Mouse (Mus musculus): ENCODE measurements at regions not wholly inside any gene's neighbourhood (a gene's known extent, or its start where the extent isn't known, plus 50 kb on each side); places are given as distances from the start of the nearest gene placed in this dataset.

DNA sequence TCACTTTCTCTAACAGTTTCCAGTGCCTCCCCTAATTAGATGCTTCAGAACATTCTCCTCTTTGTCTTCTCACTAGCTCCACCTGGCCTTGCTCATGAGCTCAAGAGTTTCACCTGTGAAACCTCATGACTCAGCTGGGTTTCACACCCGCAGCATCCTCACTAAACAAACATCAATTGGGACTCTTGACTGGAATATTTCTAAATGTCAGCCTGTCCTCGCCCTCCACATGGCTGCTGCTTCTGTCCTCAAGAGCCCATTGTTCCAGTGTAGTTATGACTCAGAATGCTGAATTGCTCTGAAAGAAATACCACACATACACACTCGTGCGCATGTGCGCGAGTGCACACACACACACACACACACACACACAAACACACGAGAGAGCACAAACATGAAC, 407.2 kb downstream of the Prss52 start:
- DNase-seq (ENCODE audit: low spot score), result no peak

DNA sequence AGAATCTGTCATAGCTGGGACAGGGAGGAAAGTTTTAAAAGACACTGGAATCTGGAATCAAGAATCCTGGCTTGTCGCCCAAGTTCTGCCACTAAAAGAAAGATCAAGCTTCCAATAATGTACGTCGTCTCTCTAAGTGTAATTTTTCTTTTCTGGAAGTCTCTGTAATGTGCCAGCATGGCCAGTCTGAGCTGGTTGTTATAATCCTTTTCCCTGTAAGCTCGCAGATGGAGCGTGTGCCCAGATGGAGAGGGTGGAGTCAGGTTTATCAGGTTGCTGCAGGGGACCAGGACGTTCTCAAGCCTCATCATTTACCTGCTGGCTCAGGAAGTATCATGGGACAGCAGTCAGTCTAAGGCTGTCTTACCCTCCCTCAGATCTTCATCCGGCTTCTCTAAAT, 408.6 kb downstream of the Prss52 start:
- DNase-seq (ENCODE audit: low spot score), result no peak

DNA sequence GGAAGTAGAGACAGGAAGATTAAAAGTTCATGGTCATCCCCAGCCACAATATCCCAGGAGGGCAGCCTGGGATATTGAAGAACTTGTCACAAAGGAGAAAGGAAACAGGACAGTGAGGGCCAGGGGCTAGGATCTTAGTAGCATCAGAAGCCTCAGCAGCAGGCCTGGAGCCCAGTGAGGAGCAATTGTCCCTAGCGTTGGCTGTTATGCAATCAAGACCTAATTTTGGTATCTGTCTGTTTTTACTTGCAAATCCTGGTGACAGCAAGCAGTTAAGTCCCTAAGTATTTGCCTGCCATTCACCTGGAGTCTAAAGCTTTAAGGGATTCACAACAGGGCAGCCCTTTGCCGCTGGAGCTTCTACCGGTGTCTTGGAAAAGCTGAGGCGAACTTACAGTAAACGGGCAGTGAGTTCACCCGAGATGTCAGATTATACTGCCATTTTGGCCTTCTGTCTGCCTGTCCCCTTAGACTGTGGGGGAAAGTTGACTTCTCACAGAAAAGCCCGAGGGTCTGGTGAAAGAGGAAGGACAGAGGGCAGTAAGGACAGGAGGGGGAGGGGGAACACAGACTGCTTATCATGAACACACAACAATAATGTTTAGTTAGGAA, 413.6 kb downstream of the Prss52 start:
- DNase-seq (ENCODE audit: low spot score), result no peak

DNA sequence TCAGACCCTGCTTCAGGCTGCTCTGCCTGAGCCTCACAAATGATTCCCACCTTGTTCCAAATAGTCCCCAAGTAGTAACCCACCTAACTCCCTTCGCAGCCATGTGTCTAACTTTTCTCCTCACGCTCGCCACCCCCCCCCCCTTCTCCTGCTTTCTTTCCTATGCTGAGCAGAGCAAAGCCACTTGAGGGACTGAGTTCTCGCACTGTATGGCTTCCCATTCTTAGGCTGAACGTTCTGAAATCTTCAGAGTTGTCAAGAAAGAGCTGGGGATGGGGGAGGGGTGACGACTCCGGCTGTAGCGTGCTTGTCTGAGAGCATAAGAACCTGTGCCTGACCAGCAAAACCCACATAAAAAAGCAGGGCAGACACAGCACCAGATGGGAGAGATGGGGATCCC, 420.6 kb downstream of the Prss52 start:
- no peak for DNase-seq (ENCODE audit: low spot score)

DNA sequence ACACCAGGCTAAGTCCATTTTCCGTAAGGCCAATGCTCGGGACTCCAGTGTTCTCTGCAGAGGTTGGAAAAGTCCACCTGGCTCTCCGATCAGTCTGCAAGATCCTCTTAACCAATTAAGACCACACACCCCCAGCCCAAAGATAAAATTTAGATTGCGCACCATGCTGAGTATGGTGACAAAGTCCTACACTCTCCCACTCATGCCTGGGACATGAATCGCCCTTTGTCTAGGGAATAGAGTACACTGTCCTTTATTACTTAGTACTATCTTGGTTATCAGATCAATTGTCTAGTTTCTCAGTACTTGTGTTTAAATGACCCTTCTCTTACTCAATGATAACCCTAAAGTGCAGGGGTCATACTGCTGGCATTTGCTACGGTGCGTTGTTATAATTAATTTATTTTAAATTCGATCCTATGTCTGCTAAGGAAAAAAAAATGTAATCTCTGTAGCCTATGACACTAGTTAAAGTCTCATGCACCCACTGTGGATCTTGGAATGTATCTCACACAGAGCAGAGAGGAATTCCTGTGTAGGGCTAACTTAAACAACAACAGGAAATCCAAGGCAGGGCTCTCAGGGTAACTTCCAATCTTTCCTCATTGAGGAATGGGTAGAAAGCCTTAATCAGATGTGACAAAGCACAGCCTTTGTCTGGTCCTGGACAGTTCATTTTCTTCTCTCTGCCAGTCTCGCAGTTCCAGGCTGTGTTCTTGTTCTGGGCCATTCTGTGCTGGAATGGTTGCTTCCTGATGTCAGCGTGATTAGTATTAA, 421.4 kb downstream of the Prss52 start:
- DNase-seq (ENCODE audit: low spot score), result no peak

DNA sequence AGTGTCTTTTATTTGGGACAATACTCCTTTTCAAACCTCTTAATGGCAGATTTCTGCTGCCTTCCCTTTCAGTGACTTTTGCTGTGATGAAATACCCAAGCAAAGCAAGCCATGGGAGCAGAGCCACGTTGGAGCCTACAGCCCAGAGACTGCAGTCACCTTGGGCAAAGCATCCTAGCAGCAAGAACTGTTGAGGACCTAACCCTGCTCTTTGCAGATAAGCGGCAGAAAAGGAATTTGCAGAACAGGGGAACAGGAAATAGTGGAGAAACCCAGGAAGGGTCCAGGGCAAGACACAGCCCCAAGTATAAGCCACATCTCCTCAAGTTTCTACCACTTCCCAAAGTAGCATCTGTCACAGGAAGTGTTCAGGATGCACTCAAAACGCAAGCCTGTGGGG, 426.5 kb downstream of the Prss52 start:
- no peak for DNase-seq (ENCODE audit: low spot score)

DNA sequence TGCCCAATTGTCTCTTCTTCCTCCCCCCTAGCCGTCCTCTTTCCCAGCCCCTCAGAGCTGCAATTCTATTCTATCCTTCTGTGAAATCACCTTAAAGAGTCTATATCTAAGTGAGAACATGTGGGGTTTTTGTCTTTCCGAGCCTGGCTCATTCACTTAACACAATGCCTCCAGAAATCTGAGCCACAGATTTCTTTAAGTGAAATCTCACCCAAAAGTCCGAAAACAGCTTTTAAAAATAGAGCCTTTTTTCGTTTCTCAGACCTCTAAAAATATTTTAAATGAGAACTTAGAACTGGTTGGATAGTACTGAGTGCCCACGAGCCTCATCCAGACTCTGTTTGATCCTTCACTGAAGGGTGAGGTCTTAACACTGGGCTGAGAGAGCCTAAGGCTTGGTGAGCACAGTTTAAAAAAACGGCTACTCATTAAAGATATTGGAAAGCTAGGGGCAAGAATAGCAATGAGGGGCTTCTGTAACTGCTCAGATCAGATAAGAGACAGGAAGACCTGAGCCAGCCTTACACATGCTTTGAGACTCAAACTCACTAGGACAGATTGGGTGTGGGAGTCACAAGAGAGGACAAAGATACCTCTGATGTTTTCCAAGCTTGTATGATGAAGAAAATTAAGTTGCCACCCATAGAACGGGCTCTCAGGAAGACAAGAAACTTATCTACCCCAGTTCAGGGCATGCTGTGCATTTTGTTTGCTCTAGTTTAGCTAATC, 427.3 kb downstream of the Prss52 start:
- no peak for DNase-seq (ENCODE audit: low spot score)

DNA sequence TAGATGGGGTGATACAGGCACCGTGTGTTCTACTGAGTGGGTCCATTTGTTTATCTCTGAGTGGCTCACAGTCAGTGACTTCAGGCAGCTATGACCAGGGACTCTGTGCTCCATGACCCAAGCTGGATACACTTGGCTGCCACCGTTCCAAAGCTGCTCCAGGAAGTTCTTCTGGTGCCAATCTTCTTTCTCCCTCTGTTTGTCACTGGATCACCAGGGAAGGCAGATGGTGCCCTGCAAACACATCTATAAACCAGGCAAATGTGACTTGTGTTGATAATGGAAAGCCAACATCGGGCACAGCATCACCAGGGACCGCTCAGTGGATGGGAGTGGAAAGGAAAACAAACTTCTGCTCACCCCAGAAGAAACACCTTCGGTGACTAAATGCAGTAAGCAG, 428.3 kb downstream of the Prss52 start:
- no peak for DNase-seq (ENCODE audit: low spot score)

DNA sequence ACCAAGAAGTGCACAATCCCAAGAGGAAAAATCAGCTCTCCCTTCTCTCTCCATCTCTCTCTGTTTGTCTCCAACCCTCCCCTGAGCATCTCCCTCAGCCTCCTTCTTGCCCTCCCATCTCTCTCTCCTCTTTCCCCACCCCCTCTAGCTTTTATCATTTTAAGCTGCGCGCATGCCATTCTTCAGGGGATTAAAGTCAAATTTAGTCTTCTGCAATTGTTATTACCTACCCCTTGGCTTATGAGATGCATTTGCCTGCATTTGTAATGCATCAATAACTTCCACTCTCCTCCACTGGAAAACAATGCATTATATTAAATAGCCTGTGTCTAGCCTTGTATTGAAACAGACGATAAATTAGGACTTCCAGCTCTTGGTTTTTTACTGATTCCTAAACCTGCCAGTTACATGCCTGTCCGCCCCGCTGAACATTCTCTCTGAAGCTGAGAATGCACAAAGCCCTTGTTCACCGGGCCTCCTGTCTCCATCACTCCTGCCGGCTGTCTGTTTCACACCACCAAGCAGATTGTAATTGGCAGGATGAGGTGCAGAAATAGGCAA, 429.6 kb downstream of the Prss52 start:
- DNase-seq (ENCODE audit: low spot score), result no peak

DNA sequence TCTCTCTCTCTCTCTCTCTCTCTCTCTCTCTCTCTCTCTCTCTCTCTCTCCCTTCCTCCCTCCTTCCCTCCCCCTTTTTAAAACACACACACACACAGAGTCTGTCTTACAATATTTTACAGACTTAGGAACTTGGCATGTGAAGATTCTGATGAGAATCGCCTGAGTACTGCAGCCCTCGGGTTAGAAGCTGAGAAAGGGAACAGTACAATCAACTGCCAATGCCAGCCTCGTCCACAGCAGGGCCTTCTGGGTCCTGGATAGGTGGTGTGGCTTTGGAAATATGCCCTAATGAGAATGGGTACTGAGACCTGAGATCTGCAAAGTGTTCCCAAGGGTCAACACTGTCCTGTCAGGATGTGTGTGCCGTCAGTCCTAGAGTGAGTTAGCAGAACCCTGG, 430.1 kb downstream of the Prss52 start:
- DNase-seq (ENCODE audit: low spot score), result no peak

DNA sequence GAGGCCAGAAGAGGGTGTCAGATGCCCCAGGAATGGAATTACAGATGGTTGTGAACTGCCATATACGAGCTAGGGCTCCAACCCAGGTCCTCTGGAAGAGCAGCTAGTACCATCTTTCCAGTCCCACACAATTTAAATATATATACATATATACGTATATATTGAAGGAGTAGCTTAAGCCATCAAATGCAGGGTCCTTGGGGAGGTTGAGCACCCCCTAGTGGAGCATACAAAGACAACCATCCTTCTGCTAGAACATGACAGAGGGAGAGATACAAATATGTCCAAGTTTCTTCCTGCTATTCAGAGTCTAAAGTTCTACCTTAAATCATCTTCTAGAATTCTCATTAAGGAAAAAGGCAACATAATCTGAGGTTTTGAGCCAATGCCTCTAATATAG, 435.4 kb downstream of the Prss52 start:
- DNase-seq (ENCODE audit: low spot score), result peak; percentile 20

DNA sequence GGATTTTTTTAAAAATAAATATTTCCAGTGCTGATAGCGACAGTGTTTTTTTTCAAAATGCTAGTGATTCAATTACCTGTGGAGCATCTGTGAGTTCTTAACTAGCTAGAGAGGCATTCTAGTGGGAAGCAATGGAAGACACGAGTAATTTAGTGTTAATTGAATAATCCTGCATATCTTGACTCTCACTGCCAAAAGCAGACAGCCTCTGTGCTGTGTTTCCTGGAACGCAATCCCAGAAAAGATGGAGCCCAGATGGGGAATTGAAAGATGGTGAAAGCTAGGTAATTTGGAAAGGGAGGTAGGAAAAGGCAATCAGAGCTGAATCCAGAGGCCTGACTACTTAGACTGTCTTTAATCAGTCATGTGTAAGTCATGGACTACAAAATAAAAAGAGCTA, 441.0 kb downstream of the Prss52 start:
- DNase-seq (ENCODE audit: low spot score), result no peak

DNA sequence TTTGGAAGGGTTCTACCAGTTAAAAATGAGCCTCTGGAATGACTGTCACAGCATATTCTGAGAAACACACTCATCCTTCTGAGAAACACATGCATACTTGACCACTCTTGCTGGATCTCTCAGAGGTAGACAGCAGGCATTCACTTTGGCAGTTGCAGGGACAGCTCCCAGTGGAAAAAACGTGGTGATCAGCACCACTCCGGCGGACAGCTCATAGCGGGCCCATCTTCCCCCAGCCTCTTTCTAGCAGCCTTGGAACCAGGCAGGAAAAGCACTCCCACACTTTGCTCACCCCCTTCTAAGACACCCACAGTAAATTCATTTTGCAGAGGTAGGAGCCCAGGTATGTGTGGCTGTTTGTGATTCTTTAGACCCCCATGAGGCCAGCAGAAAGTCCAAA, 442.7 kb downstream of the Prss52 start:
- peak; percentile 14 for DNase-seq (ENCODE audit: low spot score)

DNA sequence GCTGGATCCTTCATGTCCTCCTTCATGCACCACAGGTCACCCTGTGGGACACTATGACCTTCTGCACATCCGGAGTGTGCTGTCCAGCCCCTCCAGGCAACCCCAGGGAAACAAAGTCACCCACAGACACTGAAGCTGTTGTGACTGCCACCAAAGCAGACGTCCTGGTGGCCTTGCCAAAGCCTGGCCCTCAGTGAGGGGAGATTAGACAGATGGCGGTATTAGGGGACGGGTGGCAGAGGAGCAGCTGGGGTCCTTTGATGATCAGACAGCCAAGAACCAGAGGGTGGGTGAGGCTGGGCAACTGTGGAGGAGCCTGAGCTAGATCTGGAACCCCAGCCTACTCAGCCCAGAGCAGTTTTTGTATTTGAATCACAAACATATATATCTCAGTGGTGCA, 448.9 kb downstream of the Prss52 start:
- DNase-seq (ENCODE audit: low spot score), result no peak

DNA sequence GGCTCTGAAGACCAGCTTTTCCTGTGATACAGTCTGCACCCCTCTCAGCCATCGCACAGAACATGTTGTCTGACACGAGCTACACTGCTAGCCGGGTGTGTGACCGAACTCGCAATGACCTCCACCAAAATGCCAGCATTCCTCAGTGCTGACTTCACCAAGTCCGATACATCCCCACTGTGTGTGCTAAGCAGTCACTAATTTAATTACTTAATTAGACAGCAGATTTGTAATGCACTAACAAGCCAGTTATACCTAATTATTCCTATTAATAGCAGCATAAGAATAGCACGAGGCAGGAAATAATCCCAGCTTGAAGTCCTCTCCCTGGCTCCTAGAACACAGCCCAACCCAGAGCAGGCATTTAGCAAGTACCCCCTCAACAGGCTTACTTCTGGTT, 452.0 kb downstream of the Prss52 start:
- DNase-seq (ENCODE audit: low spot score), result no peak

DNA sequence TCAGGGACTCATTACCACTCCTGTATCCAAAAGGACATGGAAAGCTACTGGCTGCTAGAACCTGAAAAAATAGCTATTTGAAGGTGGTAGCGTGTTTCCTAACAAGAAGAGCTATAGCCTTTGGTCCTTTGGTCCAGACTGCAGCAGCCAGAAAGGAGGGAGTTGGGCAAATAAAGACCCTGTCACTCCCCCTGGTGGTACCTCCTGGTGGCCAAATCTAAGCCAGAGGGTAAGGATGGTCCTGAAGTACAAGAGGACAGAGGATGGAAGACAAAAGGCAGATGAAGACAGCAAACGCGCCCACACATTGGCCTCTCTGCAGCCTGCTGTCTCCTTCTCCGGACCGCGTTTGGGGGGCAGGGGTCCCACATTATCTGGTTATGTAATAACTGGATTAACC, 453.4 kb downstream of the Prss52 start:
- DNase-seq (ENCODE audit: low spot score), result no peak

DNA sequence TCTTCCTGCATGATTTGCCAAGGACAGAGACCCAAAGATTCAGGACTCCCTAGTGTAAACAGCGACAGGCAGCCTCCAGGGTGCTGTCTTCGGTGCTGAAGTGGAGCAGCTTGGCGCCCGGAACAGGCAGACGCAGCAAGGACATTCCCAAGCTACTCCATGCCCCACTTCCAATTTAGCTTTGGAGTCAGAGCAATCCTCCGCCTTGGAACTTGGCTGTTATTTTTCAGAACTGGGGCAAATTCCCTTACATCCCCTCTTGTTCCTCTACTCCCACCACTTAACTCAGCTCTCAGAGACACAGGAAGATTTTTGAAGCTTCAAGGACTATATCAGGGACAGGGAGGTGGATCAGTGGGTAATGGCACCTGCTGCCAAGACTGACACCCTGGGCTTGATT, 464.6 kb downstream of the Prss52 start:
- DNase-seq (ENCODE audit: low spot score), result no peak

DNA sequence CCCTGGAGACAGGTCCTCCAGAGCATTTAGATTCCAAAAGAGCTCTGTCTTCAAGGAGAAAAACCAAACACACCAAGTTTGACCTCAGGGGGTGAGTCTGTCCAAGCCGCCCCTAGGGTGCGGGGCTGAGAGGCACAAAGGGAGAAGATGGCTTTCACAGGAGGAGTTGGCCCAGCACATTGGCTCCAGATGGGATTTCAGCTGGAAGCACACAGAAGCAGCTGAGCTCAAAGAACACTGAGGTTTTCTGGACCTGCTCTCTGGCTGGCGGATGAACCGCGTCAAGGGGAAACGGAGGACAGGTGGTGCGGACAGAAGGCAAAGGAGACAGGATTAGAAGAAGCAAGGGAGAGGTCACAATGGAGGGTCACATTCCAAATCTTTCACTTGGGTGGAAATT, 466.9 kb downstream of the Prss52 start:
- DNase-seq (ENCODE audit: low spot score), result no peak

DNA sequence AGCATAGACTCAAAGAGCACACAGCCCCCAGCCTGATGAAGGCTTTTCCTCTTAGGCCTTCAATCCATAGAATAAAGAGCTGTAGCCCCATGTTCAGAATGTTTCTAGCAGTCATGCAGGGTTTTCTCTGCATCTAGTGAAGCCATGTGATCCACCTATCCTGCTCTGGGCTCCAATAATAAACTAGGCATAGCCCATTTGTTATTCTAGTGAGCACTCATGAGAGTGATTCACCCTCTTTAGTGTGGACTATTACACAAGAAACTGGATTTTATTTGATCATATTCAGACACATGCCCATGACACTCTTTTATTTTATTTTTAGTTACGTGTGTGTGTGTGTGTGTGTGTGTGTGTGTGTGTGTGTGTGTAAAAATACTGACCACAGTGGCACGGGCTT, 468.7 kb downstream of the Prss52 start:
- no peak for DNase-seq (ENCODE audit: low spot score)

DNA sequence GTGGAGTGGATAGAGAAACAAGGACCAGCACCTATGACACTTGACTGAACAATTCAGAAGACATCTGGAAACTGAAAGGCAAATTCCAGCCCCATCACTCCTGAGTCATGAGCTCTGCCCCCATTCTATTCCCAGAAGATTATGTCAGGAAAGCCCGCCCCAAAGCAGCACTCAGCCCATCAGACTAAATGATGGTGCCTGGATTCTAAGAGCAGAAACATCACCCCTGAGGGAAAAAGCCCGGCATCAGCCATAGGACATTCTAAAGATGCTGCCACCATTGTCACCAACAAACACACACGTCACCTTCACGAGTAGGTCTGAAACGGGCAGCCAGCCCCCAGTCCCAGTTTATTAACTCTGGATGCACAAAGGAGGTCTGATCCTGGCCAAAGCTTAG, 469.7 kb downstream of the Prss52 start:
- no peak for DNase-seq (ENCODE audit: low spot score)

DNA sequence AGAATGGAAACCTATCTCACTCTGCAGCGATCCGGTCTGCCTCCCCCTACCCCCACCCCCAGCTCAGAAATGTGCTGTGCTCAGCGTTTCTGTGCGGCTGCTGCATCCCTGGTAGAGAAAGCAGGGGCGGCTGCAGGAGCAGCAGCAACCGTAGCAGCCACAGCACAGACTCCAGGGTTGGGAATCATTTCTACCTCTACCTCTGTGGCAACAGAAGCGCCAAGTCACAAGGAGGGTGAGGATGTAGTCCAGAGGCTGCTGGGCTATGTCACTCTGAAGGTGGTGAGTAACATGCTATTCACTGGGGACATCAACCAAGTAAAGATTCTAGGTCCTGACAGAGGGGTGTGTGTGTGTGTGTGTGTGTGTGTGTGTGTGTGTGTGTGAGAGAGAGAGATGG, 470.2 kb downstream of the Prss52 start:
- no peak for DNase-seq (ENCODE audit: low spot score)

DNA sequence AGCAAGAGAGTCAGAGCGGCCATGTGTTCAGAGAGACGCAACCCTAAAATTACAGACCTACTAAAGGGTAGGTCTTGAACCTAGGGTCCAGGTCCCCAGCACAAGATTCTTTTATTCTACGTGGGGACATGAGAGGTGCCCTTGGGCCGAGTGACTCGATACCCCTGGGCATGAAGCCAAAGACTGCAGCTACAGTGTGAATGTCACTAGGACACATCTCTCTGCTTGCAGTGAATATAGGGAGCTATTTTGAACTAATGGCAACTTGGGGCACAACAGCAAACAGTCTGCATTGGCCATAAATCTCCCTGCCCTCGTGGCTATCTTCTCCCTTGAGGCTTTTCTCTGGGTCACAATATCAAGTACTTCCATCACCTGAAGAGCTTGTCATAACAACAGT, 470.7 kb downstream of the Prss52 start:
- DNase-seq (ENCODE audit: low spot score), result no peak

DNA sequence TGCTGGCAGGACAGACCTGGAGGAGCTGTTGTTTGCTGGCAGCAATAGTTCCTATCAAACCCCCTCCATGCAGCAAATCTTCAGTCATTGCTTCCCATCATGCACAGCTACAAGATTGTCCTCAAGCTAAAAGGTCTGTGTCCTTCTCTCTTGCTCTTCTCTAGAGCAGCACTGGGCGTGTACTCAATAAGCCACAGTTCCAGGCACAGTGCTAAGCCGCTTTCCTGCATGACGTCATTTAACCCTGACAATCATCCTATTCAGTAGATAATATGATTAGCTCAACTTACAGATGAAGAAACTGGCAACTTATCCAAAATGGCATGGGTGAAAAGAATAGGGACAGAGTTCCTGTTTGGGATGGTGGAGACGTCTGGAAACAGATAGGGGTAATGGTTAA, 471.9 kb downstream of the Prss52 start:
- no peak for DNase-seq (ENCODE audit: low spot score)
